Mouse (Mus musculus) embryonic facial prominence, embryonic 10.5 days (tissue): ENCODE results near the gene Gars. TPM values are rescaled to one million over a fixed set of nuclear protein-coding genes. Genes with fewer than 3 reads are reported as not detected.

ENCODE experiments used
- DNase-seq: peaks from one replicate; pipeline ENCODE4 v3.0.0-alpha.2; 2017; ENCODE audit warnings: low spot score
- H3K27ac ChIP-seq: fragments of 300-500 bp; sonication (generic); replicated peaks from 2 replicates; pipeline ENCODE4 v1.5.1; 2016; ENCODE audit warnings: mild to moderate bottlenecking
- H3K27me3 ChIP-seq: fragments of 300-500 bp; sonication (generic); replicated peaks from 2 replicates; pipeline ENCODE4 v1.6.1; 2016; ENCODE audit warnings: low read depth, mild to moderate bottlenecking; ENCODE audit not compliant: poor library complexity, severe bottlenecking
- H3K36me3 ChIP-seq: fragments of 300-500 bp; sonication (generic); replicated peaks from 2 replicates; pipeline ENCODE4 v1.6.1; 2016; ENCODE audit warnings: mild to moderate bottlenecking, moderate library complexity
- H3K4me1 ChIP-seq: fragments of 300-500 bp; sonication (generic); 2 replicates; pipeline ENCODE4 v1.6.1; 2016
- H3K4me3 ChIP-seq: fragments of 300-500 bp; sonication (generic); 2 replicates; pipeline ENCODE4 v1.5.1; 2016; ENCODE audit warnings: mild to moderate bottlenecking, moderate library complexity
- H3K9me3 ChIP-seq: fragments of 300-500 bp; sonication (generic); 2 replicates; pipeline ENCODE4 v1.6.1; 2016; ENCODE audit warnings: mild to moderate bottlenecking
- WGBS: fragments of 180-500 bp; shearing (Covaris S2); methylation state at CpG from one replicate; pipeline ENCODE4 v1.1.7; 2016; 5-methylcytosine and 5-hydroxymethylcytosine counted together
- polyA plus RNA-seq: library from polyadenylated mRNA; unstranded; fragments of >200 nt; fragmentation: Nextera tagmentation; extraction: Ambion mirVana; gene quantifications from 2 replicates; pipeline ENCODE4 v1.2.1, GENCODE M21; 2016

Gars gene
- polyA plus RNA-seq, 1 experiment from 2014 or later, result 203 TPM

- peaks cover 22% of the 10 kb centered on the region for H3K27me3 ChIP-seq
- no peak for DNase-seq
- H3K9me3 ChIP-seq, result 0 out of 2 replicates have a peak, but pooled peaks cover 5% of the 10 kb centered on the region
- WGBS, result 55% methylated on average over 4 of the region's 4 CpGs
- peak overlapping the region; percentile 38 for H3K4me3 ChIP-seq
- peaks cover 10% of the 10 kb centered on the region for H3K4me1 ChIP-seq
- no peaks in the 10 kb centered on the region for H3K36me3 ChIP-seq
- peak overlapping the region; percentile 78; the same call in 1 of the 2 replicates for H3K27ac ChIP-seq
These were observed 27.3 kb upstream of the Gars start for GRCm38 (mm10) chr6:55010330-55011091.

GRCm38 (mm10) chr6:55012516-55012915, 25.3 kb upstream of the Gars start:
- Histone ChIP-seq H3K4me3 (no peak overlapping the region), H3K27ac (no peak overlapping the region), H3K36me3 (no peaks in the 10 kb centered on the region), H3K27me3 (peaks cover 22% of the 10 kb centered on the region), H3K9me3 (0 out of 2 replicates have a peak, but pooled peaks cover 5% of the 10 kb centered on the region), H3K4me1 (peaks cover 22% of the 10 kb centered on the region)
- no peak for DNase-seq
- WGBS, result 78% methylated on average over 7 of the region's 7 CpGs

GRCm38 (mm10) chr6:55014184-55014583, 23.6 kb upstream of the Gars start:
- Histone ChIP-seq H3K36me3 (no peaks in the 10 kb centered on the region), H3K4me3 (no peak overlapping the region), H3K9me3 (0 out of 2 replicates have a peak, but pooled peaks cover 5% of the 10 kb centered on the region), H3K27ac (no peak overlapping the region), H3K4me1 (peaks cover 22% of the 10 kb centered on the region), H3K27me3 (peaks cover 26% of the 10 kb centered on the region; the same call in 1 of the 2 replicates)
- WGBS, result 88% methylated on average over 3 of the region's 3 CpGs
- DNase-seq, result no peak

GRCm38 (mm10) chr6:55016236-55016635, 21.6 kb upstream of the Gars start:
- Histone ChIP-seq H3K9me3 (0 out of 2 replicates have a peak, but pooled peaks cover 5% of the 10 kb centered on the region), H3K27me3 (peaks cover 12% of the 10 kb centered on the region; the same call in 1 of the 2 replicates), H3K27ac (no peak overlapping the region), H3K36me3 (no peaks in the 10 kb centered on the region), H3K4me1 (peaks cover 12% of the 10 kb centered on the region), H3K4me3 (no peak overlapping the region)
- 24% methylated on average over 5 of the region's 5 CpGs for WGBS
- DNase-seq, result peak; percentile 42

GRCm38 (mm10) chr6:55016710-55017583, 20.9 kb upstream of the Gars start:
- WGBS, result 32% methylated on average over 15 of the region's 15 CpGs
- no peak overlapping the region for H3K27ac ChIP-seq
- DNase-seq, result peak; percentile 73
- H3K36me3 ChIP-seq, result no peaks in the 10 kb centered on the region
- H3K4me3 ChIP-seq, result no peak overlapping the region
- H3K4me1 ChIP-seq, result peaks cover 12% of the 10 kb centered on the region
- 0 out of 2 replicates have a peak, but pooled peaks cover 5% of the 10 kb centered on the region for H3K9me3 ChIP-seq
- 0 out of 2 replicates have a peak, but pooled peaks cover 11% of the 10 kb centered on the region for H3K27me3 ChIP-seq

- DNase-seq, result no peak
- peaks cover 12% of the 10 kb centered on the region for H3K4me1 ChIP-seq
- no peak overlapping the region for H3K4me3 ChIP-seq
- 70% methylated on average over 2 of the region's 2 CpGs for WGBS
- H3K27me3 ChIP-seq, result 0 out of 2 replicates have a peak, but pooled peaks cover 11% of the 10 kb centered on the region
- no peaks in the 10 kb centered on the region for H3K36me3 ChIP-seq
- 0 out of 2 replicates have a peak, but pooled peaks cover 5% of the 10 kb centered on the region for H3K9me3 ChIP-seq
- H3K27ac ChIP-seq, result no peak overlapping the region
These were observed 19.4 kb upstream of the Gars start for GRCm38 (mm10) chr6:55018417-55018816.

GRCm38 (mm10) chr6:55021806-55022205, 16.0 kb upstream of the Gars start:
- H3K4me3 ChIP-seq, result no peak overlapping the region
- DNase-seq, result no peak
- no peak overlapping the region for H3K27ac ChIP-seq
- H3K4me1 ChIP-seq, result peaks cover 5% of the 10 kb centered on the region; the same call in 1 of the 2 replicates
- no peaks in the 10 kb centered on the region for H3K9me3 ChIP-seq
- 0 out of 2 replicates have a peak, but pooled peaks cover 11% of the 10 kb centered on the region for H3K27me3 ChIP-seq
- no peaks in the 10 kb centered on the region for H3K36me3 ChIP-seq
- WGBS, result 88% methylated on average over 7 of the region's 7 CpGs

- H3K4me1 ChIP-seq, result no peaks in the 10 kb centered on the region
- H3K36me3 ChIP-seq, result no peaks in the 10 kb centered on the region
- WGBS, result 89% methylated on average over 2 of the region's 2 CpGs
- no peak for DNase-seq
- H3K27me3 ChIP-seq, result no peaks in the 10 kb centered on the region
- no peaks in the 10 kb centered on the region for H3K9me3 ChIP-seq
- H3K27ac ChIP-seq, result no peak overlapping the region
- H3K4me3 ChIP-seq, result no peak overlapping the region
These were observed 10.2 kb upstream of the Gars start for GRCm38 (mm10) chr6:55027642-55028041.

GRCm38 (mm10) chr6:55036731-55037130, 1.1 kb upstream of the Gars start:
- WGBS, result 90% methylated on average over 4 of the region's 4 CpGs
- DNase-seq, result no peak

GRCm38 (mm10) chr6:55038671-55039445, 1.1 kb downstream of the Gars start:
- DNase-seq, result peak; percentile 33
- Histone ChIP-seq H3K27ac (peak overlapping the region; percentile 97), H3K9me3 (no peaks in the 10 kb centered on the region)

More at GRCm38 (mm10) chr6:55036731-55037130, 1.1 kb upstream of the Gars start:
- Histone ChIP-seq H3K4me1 (peaks cover 19% of the 10 kb centered on the region), H3K36me3 (0 out of 2 replicates have a peak, but pooled peaks cover 3% of the 10 kb centered on the region), H3K27me3 (no peaks in the 10 kb centered on the region), H3K27ac (no peak overlapping the region), H3K4me3 (no peak overlapping the region), H3K9me3 (no peaks in the 10 kb centered on the region)

GRCm38 (mm10) chr6:55039446-55039783, 1.6 kb downstream of the Gars start:
- H3K4me3 ChIP-seq, result peak overlapping the region; percentile 98
- peaks cover 26% of the 10 kb centered on the region for H3K4me1 ChIP-seq
- 83% methylated on average over 6 of the region's 6 CpGs for WGBS
- H3K36me3 ChIP-seq, result 0 out of 2 replicates have a peak, but pooled peaks cover 3% of the 10 kb centered on the region
- no peaks in the 10 kb centered on the region for H3K27me3 ChIP-seq
- no peak overlapping the region for H3K27ac ChIP-seq
- no peaks in the 10 kb centered on the region for H3K9me3 ChIP-seq
- DNase-seq, result no peak

More at GRCm38 (mm10) chr6:55038671-55039445, 1.1 kb downstream of the Gars start:
- Histone ChIP-seq H3K27me3 (no peaks in the 10 kb centered on the region), H3K36me3 (0 out of 2 replicates have a peak, but pooled peaks cover 3% of the 10 kb centered on the region), H3K4me3 (peak overlapping the region; percentile 98), H3K4me1 (peaks cover 20% of the 10 kb centered on the region)
- 3% methylated on average over 12 of the region's 12 CpGs for WGBS
